Comparison of ENCODE assay signal across 14 mouse cellular contexts in genomic region chr3:86541074-86541614, GRCm38 (mm10). TPM values are rescaled to one million over a fixed set of nuclear protein-coding genes. Genes with fewer than 3 reads are reported as not detected.
DNase-seq lines count a peak whose midpoint lies in the region; ATAC-seq lines count a peak whose summit lies in the region.
"Had no signal": no experiment of that assay in that cellular context is flagged by ENCODE, and none has a peak within 500 bp of the region (broad histone marks: within the 10 kb centered on the region; RNA-seq: fewer than 3 reads in every experiment).

No protein-coding gene starts in this region.

- H3K9me3 ChIP-seq in embryonic facial prominence, embryonic 13.5 days, result no peaks in the 10 kb centered on the region
- no peaks in the 10 kb centered on the region for H3K9me3 ChIP-seq in intestine, embryonic 15.5 days
- H3K9me3 ChIP-seq in midbrain, embryonic 12.5 days, result no peaks in the 10 kb centered on the region

- DNase-seq in MN1 (ENCODE audit: low spot score), result peak; percentile 61
- no peak for DNase-seq in liver
- DNase-seq in gastrocnemius, postnatal 10 days, result no peak
- no peak for DNase-seq in cerebellum, postnatal 14 days
- no peak for DNase-seq in cerebellum, adult 11 months
- DNase-seq: adrenal gland, postnatal 36 days; kidney, postnatal 10 days; left cerebral cortex, postnatal 4 days; lung, embryonic 14.5 days had no signal

- H3K9ac ChIP-seq in embryonic facial prominence, embryonic 13.5 days, result peak overlapping the region; percentile 66
- peak overlapping the region; percentile 17; the same call in 1 of the 2 replicates for H3K9ac ChIP-seq in intestine, embryonic 15.5 days
- peak overlapping the region; percentile 4; the same call in 1 of the 2 replicates for H3K9ac ChIP-seq in midbrain, embryonic 12.5 days (replicated peaks)
- H3K9ac ChIP-seq: lung, embryonic 14.5 days had no signal

- 36% methylated on average over 4 of the region's 4 CpGs for WGBS in embryonic facial prominence, embryonic 13.5 days
- WGBS in intestine, embryonic 15.5 days, result 61% methylated on average over 4 of the region's 4 CpGs
- 26% methylated on average over 4 of the region's 4 CpGs for WGBS in midbrain, embryonic 12.5 days

- peak overlapping the region; percentile 28 for H3K4me3 ChIP-seq in embryonic facial prominence, embryonic 13.5 days
- H3K4me3 ChIP-seq in intestine, embryonic 15.5 days (replicated peaks), result no peak overlapping the region; the same call in 1 of the 2 replicates
- H3K4me3 ChIP-seq in midbrain, embryonic 12.5 days, result peak overlapping the region; percentile 22
- H3K4me3 ChIP-seq: erythroblast, embryonic 14.5 days had no signal

- H3K27ac ChIP-seq in embryonic facial prominence, embryonic 13.5 days, result peak overlapping the region; percentile 68
- H3K27ac ChIP-seq in intestine, embryonic 15.5 days, result no peak overlapping the region
- H3K27ac ChIP-seq in midbrain, embryonic 12.5 days (replicated peaks), result peak overlapping the region; percentile 81

- peak; percentile 15; the same call in 1 of the 2 replicates for ATAC-seq in embryonic facial prominence, embryonic 13.5 days (ENCODE audit: insufficient number of reproducible peaks, insufficient read depth, low FRiP score, low TSS enrichment, low read depth)
- ATAC-seq in intestine, embryonic 15.5 days, result no peak
- no peak; the same call in 1 of the 2 replicates for ATAC-seq in midbrain, embryonic 12.5 days (ENCODE audit: low FRiP score, low read depth)

- H3K36me3 ChIP-seq in embryonic facial prominence, embryonic 13.5 days, result no peaks in the 10 kb centered on the region
- H3K36me3 ChIP-seq in intestine, embryonic 15.5 days, result no peaks in the 10 kb centered on the region
- H3K36me3 ChIP-seq in midbrain, embryonic 12.5 days, result no peaks in the 10 kb centered on the region

- peaks cover 14% of the 10 kb centered on the region for H3K4me1 ChIP-seq in embryonic facial prominence, embryonic 13.5 days
- H3K4me1 ChIP-seq in intestine, embryonic 15.5 days (replicated peaks), result peaks cover 10% of the 10 kb centered on the region; the same call in 1 of the 2 replicates
- peaks cover 17% of the 10 kb centered on the region for H3K4me1 ChIP-seq in midbrain, embryonic 12.5 days

- peak overlapping the region; percentile 49 for H3K4me2 ChIP-seq in embryonic facial prominence, embryonic 13.5 days
- peak overlapping the region; percentile 46 for H3K4me2 ChIP-seq in intestine, embryonic 15.5 days (replicated peaks)
- peak overlapping the region; percentile 44 for H3K4me2 ChIP-seq in midbrain, embryonic 12.5 days (replicated peaks)
- H3K4me2 ChIP-seq: lung, embryonic 14.5 days had no signal

- H3K27me3 ChIP-seq in embryonic facial prominence, embryonic 13.5 days, result no peaks in the 10 kb centered on the region
- H3K27me3 ChIP-seq in intestine, embryonic 15.5 days (replicated peaks), result no peaks in the 10 kb centered on the region
- H3K27me3 ChIP-seq in midbrain, embryonic 12.5 days, result peaks cover 9% of the 10 kb centered on the region; the same call in 1 of the 2 replicates

RNA-seq across cellular contexts. Expression of gene Mab21l2, which starts 7.3 kb away (rescaled TPM):
- 171 and 186 TPM in 2 replicates for polyA plus RNA-seq in embryonic facial prominence, embryonic 13.5 days (2015; fragmentation: Nextera tagmentation; extraction: Ambion mirVana)
- 110 and 127 TPM in 2 replicates for polyA plus RNA-seq in intestine, embryonic 15.5 days (2015; fragmentation: Nextera tagmentation; extraction: Ambion mirVana)
- polyA plus RNA-seq in midbrain, embryonic 12.5 days (2016; fragmentation: Nextera tagmentation; extraction: Ambion mirVana), result 120 and 138 TPM in 2 replicates
- total RNA-seq in gastrocnemius, postnatal 10 days (2021), result under 1 TPM; 0.47 to 0.84 TPM
- total RNA-seq: layer of hippocampus, postnatal 10 days had no signal
- polyA plus RNA-seq: erythroblast, embryonic 14.5 days had no signal

Comparison
In these comparisons a context has a peak if more than half of its experiments do, and no peak if none do; other contexts are left out.
1. H3K9ac ChIP-seq: peak in every context shown above with its lines; median percentile 66 in embryonic facial prominence, embryonic 13.5 days; 17 in intestine, embryonic 15.5 days; 4 in midbrain, embryonic 12.5 days.